Mouse (Mus musculus): ENCODE measurements around the gene Tmprss9.

DNA sequence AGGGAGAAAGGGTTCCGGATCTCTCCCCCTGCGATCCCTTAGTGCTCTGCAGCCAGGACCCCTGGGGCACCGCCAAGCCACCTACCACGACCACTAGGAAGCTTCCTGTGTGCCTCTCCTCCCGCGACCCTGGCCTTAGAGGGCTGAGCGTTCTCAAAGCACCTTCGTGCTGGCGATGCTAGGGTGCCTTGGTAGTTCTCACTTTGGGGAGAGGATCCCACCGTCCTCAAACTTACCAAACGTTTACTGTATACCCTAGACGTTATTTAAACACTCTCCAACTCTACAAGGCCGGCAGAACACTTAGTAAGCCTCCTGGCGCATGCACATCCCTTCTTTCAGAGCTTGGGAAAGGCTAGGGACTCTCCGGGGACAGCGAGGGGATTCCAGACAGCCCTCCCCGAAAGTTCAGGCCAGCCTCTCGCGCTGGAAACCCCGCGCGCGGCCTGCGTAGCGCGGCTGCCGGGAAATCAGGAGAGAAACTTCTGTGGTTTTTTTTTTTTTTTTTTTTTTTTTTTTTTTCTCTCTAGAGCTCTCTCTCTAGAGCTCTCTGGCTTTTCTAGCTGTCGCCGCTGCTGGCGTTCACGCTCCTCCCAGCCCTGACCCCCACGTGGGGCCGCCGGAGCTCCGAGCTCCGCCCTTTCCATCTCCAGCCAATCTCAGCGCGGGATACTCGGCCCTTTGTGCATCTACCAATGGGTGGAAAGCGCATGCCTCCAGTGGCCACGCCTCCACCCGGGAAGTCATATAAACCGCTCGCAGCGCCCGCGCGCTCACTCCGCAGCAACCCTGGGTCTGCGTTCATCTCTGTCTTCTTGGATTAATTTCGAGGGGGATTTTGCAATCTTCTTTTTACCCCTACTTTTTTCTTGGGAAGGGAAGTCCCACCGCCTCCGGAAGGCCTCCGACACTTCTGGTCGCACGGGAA, 57.9 kb downstream of the Tmprss9 start, which contains the start of gene Gadd45b:
- TF ChIP-seq CTCF (IDR thresholded peaks at IDR 0.05; ENCODE audit: extremely low read depth, insufficient read length, insufficient replicate concordance, low read depth, low read length) = 0 out of 2 replicates have a peak, but pooled peaks have one; percentile 8
- TF ChIP-seq POLR2A (IDR thresholded peaks at IDR 0.05; ENCODE audit: low read depth, low read length) = peak; percentile 99
